Mouse (Mus musculus): ENCODE results near the gene Prkd1.
A peak's percentile ranks its signal among the peaks of the same experiment; 100 is the strongest.

The Prkd1 gene

DNA sequence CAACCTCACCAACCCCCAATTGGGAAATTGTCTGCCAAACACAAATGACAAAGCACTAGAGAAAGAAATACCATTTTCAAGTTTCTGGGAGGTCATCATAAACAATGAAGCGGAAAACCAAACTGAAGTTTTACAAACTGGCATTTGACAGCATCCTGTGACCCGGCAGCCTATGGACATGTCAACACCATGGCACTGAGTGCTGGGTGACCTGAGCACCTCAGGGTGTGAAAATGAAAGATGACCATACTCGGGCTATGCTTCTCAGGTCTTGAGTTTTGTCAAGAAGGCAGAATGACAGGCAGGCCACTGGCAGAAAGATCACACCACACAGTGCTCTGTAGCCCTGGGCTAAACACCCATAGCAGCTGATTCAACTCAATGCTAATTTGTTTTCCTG lies 94.7 kb downstream of the Prkd1 start:
- DNase-seq = no peak

GRCm38 (mm10) chr12:50549860-50550555 lies 98.9 kb downstream of the Prkd1 start:
- DNase-seq = peak; percentile 21

DNA sequence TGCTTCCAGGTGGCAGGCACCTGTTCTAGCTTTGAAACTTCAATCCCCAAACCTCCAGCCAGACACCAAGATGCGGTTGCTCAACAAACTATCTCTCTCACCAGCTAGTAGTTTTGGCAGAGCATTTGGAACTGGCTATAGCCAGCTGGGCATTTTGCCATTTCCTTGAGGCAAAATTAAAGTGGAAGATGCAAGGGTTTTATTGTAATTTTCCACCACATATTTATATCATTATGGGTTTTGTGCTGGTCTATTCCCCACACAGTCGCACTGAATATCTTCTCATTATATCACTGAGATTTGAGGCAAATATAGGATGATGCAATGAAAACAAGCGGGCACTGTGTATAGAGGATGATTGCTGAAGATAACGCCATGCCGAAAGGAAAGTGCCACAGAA lies 102.5 kb downstream of the Prkd1 start:
- DNase-seq = no peak

GRCm38 (mm10) chr12:50545610-50545919 lies 103.3 kb downstream of the Prkd1 start:
- no peak for DNase-seq

DNA sequence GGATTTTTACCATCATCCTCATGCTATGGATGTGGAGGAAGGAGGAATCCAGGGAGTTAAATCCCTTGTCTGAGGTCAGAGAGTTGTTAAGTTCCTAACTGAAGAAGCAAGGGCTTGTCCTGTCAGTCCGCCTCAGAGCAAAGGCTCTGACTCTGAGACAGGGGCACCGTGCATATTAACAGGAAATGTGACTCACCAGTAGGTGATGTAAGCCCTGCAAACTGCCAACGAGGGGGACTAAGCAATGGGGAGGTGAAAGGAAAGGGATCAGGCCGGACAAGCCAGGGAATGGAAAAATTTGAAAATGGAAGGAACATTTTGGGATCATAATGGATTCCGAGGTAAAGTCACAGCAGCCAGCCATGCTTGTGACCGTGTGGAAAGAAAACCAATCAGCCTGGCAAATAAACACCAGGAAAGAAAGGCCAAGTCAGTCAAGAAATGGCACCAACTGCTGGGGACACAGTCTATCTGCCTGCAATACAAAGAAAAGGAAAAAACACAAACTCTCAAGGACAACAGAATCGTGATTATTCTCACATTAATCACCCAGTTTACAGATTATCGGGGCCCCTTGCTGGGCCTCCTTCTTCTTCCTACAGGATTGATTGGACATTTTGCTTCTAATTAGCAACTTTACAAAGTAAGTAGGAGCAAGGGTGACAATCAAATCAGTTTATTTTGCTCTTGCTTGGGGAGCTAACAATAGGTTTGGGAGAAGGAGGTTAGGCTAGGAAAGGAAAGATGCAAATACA lies 103.9 kb downstream of the Prkd1 start:
- DNase-seq = no peak

- no peak for DNase-seq
Observed at GRCm38 (mm10) chr12:50540793-50541192, 108.1 kb downstream of the Prkd1 start.

- DNase-seq = no peak
Observed at GRCm38 (mm10) chr12:50538296-50538965, 110.5 kb downstream of the Prkd1 start.

- no peak for DNase-seq
Observed at GRCm38 (mm10) chr12:50537761-50538160, 111.1 kb downstream of the Prkd1 start.

- no peak for DNase-seq
Observed at GRCm38 (mm10) chr12:50537006-50537405, 111.9 kb downstream of the Prkd1 start.

DNA sequence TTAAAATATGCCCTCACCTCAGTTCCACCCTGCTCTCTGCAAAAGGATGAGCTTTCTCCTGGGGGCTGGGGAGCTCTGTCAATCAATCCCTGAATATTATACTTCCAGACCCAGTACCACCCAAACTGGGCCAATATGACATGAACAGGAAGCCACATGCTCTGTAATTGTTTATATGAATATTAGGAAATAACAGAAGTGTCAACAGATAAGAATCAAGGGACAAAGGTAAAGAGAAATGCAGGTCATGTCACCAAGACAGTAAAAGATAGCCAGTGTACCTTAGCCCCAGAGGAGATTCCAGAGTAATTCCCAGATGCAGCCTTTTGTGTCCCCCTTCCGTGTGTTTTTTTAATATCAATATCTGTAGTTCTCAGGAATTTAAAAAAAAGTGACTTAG lies 120.3 kb downstream of the Prkd1 start:
- DNase-seq = no peak

DNA sequence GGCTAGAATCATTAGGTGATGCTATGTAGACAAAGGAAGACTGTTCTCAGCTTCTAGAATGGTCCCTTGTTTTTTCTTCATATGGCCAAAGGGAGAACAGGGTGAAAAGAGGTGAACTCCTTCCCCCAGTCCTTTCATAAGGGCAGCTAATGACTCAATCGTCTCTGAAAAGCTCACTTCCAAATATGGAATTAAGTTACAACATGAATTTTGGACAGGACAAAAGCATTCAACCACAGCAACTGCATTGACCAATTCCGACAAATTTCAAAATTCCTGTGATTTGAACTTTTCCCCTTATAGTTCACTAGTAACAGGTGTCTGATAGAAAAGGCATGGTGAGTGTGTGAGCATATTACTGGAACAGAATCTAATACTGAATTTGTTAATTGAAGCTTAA lies 124.8 kb downstream of the Prkd1 start:
- no peak for DNase-seq

- no peak for DNase-seq
Observed at GRCm38 (mm10) chr12:50514526-50514925, 134.4 kb downstream of the Prkd1 start.

DNA sequence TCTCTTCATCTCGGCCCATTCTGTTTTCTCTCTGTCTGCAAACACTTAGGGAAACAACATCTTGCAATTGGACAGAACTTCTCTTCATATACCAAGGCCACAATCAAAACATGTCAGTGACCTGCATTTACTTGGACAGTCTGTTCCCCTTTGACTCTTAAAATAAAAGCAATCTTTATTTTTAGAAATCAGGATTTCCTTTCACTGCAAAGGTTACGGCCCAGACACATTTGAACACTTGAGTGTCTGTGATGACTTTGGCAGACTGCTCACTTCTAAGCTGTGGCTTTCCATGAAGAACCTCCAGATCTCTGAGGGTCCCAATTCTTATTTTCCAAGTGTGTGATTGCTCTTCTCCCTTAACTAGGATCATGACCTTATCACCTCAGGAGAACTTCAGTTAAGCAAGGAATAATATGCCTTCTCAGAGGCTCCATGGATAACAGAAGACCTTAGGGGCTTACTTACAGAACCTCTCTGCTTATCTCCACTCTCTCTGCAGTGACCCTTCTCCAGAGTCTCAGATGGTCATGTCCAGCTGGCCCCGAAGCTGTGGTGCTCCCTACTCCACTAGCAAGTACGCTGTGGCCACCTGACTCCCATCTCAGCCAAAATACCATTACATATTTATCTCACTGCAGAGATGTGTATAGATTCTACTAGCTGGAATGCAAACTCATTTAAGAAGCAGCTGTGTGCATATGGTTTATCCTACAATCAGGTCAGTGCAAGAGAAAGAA lies 137.2 kb downstream of the Prkd1 start:
- DNase-seq = no peak

DNA sequence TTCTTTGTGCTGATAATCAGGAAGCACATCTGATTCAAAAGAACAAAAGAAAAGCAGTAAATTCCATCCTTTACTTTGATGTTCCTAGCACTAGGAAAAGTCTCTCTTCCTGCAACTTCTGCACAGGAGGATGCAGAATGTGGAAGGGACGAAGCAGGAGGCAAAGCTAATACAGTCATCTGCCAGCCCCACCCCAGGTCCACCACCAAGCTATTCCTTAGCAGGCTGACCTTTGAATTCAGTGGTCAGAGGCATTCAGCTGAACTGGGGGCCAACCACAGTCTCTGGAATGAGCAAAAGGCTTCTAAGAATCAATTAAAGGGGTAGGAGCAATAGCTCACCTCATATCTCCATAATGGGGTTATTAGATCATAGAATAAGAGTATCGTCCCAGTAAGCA lies 140.1 kb downstream of the Prkd1 start:
- no peak for DNase-seq

DNA sequence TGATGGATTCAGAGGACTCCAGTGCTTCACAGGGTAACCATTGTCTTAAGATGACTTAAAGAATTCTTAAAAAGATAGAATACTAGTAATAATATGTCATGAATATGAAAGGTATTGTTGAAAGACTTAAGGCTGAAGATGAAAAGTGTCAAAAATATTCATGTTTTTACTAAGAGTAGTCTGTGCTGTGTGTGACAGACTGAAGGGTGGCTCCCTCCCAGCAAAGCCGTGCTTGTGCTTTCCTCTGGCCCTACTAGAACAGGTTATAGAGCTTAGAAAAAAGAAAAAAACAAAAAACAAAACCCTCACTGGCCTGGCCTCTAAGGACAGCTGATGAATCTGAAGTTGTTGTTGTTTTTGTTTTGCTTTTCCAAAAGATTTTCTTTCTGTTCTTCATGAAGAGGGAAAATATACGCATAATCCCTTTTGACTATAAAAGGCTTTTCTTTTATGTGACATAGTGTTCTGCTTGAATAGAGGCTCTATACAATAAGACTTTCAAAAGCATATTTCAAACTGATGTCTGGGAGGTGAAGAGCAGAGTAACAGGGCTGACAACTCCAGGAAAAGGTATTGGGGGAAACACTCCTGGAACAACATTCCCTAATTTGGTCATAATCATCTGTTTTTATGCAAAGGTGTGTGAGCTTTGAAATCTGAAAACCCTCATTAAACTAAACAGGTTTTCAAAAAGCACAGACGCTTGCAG lies 148.9 kb downstream of the Prkd1 start:
- no peak for DNase-seq

DNA sequence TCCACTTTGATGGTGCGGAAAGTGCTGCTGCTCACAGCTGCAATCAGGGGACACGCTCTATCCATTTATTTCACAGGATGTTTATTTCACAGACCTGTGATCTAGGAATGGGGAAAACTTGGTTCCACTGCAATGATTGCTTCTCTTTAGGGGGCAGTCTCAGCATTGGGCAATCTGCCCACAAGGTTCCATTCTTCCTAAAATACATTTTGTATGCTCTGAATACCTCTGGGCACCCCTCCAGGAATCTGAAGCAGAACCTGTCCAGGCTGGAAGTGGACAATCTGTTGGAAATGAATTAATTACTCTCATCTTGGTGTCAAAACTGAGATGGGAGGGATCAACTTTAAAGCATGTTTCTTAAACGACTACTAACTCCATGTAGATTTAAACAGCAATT lies 152.9 kb downstream of the Prkd1 start:
- DNase-seq = no peak

DNA sequence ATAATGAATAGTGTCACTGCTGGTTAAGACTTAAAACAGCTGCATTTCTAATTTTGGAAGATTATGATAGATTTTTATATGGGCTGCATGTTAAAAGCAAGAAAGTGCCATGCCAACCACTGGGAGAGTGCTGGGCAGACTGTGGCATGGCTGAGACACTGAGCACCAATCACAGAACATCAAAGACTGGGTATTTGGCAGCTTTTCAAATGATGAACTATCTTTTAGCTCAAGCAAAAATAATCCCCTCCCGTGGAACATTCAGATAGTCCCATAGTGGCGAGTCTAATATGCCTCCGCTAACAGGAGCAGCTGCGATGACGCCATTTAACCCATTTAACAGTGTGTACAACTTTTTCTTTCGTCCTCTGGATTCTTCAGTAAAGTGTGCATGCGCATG lies 169.1 kb downstream of the Prkd1 start:
- DNase-seq = no peak

DNA sequence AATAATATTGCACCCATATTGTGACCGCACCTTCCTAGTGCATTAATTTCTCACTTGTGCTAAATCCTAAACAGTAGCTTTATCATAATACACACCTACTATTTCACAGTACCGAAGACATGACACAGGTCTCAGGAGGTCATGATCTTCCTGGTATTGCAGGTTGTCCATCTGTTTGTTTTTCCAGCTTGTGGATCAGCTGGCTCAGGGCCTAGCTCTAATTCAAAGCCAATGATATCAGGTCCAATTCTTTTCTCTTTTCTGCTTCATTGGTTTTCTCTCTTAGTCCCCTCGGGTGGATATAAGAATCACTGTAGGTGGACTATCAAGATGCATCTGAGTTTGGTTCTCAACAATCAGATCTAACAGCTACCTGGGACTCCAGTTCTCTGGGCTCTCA lies 191.7 kb downstream of the Prkd1 start:
- no peak for DNase-seq

DNA sequence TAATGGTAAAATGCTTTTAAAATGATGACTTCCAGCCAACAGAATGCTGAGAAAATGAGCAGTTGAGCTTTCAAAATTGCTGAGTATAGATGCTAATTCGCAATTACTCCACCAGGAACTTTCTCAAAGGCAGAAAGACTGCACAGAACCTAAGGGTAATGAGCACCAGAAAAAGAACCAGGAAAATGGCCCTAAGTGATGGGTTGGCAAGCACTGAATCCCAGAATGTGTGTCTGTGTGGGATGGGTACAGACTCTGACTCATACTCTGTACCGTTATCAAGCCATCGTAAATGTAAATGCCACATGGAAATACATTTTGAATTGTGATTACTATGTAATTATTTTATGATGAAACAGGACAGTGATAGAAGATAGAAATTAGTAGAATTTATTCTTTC lies 197.1 kb downstream of the Prkd1 start:
- DNase-seq = no peak

DNA sequence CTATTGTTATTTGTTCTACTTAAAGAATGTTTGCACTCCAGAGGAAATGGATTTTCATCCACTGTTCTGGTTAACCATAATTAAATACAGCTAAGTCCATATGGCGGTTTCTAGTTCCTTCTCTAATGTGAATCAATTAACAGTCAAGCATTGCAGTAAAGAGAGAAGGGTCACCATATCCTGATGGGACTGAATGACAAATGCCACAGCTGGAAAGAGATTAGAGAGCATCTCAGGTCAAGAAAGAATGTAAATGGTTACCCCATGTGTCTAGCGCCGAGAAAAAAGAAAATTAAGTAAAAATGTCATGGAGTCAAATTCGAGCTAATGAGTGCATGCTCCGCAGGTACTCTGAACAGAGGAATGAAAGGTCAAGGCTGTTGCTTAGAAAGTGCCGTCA lies 212.2 kb downstream of the Prkd1 start:
- no peak for DNase-seq

GRCm38 (mm10) chr12:50430129-50430703 lies 218.7 kb downstream of the Prkd1 start:
- DNase-seq = no peak

GRCm38 (mm10) chr12:50352404-50352803 lies 296.5 kb downstream of the Prkd1 start:
- peak; percentile 3 for DNase-seq

- no peak for DNase-seq
Observed at GRCm38 (mm10) chr12:50333182-50333581, 315.7 kb downstream of the Prkd1 start.
